Mouse (Mus musculus) neural tube, embryonic 13.5 days (tissue): ENCODE results near the gene Nudt7. TPM values are rescaled to one million over a fixed set of nuclear protein-coding genes. Genes with fewer than 3 reads are reported as not detected.
A peak's percentile ranks its signal among the peaks of the same experiment; 100 is the strongest.

ENCODE experiments used
- ATAC-seq: fragments of 200-750 bp; cut with Nextera tagmentation; 2 replicates; pipeline ENCODE4 v1.8.0; 2017; ENCODE audit warnings: low read depth, mild to moderate bottlenecking, moderate TSS enrichment, moderate library complexity
- H3K27ac ChIP-seq: fragments of 300-500 bp; sonication (generic); replicated peaks from 2 replicates; pipeline ENCODE4 v1.5.1; 2015; ENCODE audit warnings: moderate library complexity, mild to moderate bottlenecking, inconsistent platforms
- H3K27me3 ChIP-seq: fragments of 300-500 bp; sonication (generic); 2 replicates; pipeline ENCODE4 v1.6.1; 2015; ENCODE audit warnings: mild to moderate bottlenecking, inconsistent platforms
- H3K36me3 ChIP-seq: fragments of 300-500 bp; sonication (generic); 2 replicates; pipeline ENCODE4 v1.6.1; 2015; ENCODE audit warnings: mild to moderate bottlenecking, inconsistent platforms
- H3K4me1 ChIP-seq: fragments of 300-500 bp; sonication (generic); replicated peaks from 2 replicates; pipeline ENCODE4 v1.6.1; 2015; ENCODE audit warnings: inconsistent platforms
- H3K4me2 ChIP-seq: fragments of 300-500 bp; sonication (generic); 2 replicates; pipeline ENCODE4 v1.6.1; 2015; ENCODE audit warnings: inconsistent platforms, mild to moderate bottlenecking, moderate library complexity
- H3K4me3 ChIP-seq: fragments of 300-500 bp; sonication (generic); 2 replicates; pipeline ENCODE4 v1.5.1; 2015; ENCODE audit warnings: mild to moderate bottlenecking, inconsistent platforms
- H3K9ac ChIP-seq: fragments of 300-500 bp; sonication (generic); 2 replicates; pipeline ENCODE4 v1.6.1; 2015; ENCODE audit warnings: moderate library complexity, mild to moderate bottlenecking, inconsistent platforms
- H3K9me3 ChIP-seq: fragments of 300-500 bp; sonication (generic); 2 replicates; pipeline ENCODE4 v1.6.1; 2016; ENCODE audit warnings: inconsistent platforms
- WGBS: fragments of 180-500 bp; shearing (Covaris S2); methylation state at CpG from one replicate; pipeline ENCODE4 v1.1.7; 2015; 5-methylcytosine and 5-hydroxymethylcytosine counted together
- polyA plus RNA-seq: library from polyadenylated mRNA; unstranded; fragments of >200 nt; fragmentation: Nextera tagmentation; extraction: Ambion mirVana; gene quantifications from 2 replicates; pipeline ENCODE4 v1.2.1, GENCODE M21; 2015

The Nudt7 gene
- polyA plus RNA-seq, 1 experiment from 2014 or later = 8.9 TPM

GRCm38 (mm10) chr8:114121781-114122180 is 11.6 kb upstream of the Nudt7 start:
- no peak overlapping the region for H3K9ac ChIP-seq
- H3K4me3 ChIP-seq = no peak overlapping the region
- H3K4me1 ChIP-seq = no peaks in the 10 kb centered on the region
- H3K4me2 ChIP-seq = no peak overlapping the region
- WGBS = 78% methylated on average over 1 of the region's 1 CpGs
- ATAC-seq = no peak
- H3K27me3 ChIP-seq = no peaks in the 10 kb centered on the region
- H3K27ac ChIP-seq = no peak overlapping the region
- H3K36me3 ChIP-seq = no peaks in the 10 kb centered on the region
- no peaks in the 10 kb centered on the region for H3K9me3 ChIP-seq

GRCm38 (mm10) chr8:114123611-114124010 is 9.7 kb upstream of the Nudt7 start:
- Histone ChIP-seq H3K36me3 (no peaks in the 10 kb centered on the region), H3K27me3 (no peaks in the 10 kb centered on the region), H3K4me3 (no peak overlapping the region), H3K27ac (no peak overlapping the region), H3K9me3 (no peaks in the 10 kb centered on the region), H3K4me2 (no peak overlapping the region), H3K4me1 (no peaks in the 10 kb centered on the region), H3K9ac (no peak overlapping the region)
- no peak for ATAC-seq
- 85% methylated on average over 3 of the region's 3 CpGs for WGBS

- Histone ChIP-seq H3K27me3 (no peaks in the 10 kb centered on the region), H3K27ac (no peak overlapping the region), H3K9me3 (no peaks in the 10 kb centered on the region), H3K36me3 (no peaks in the 10 kb centered on the region), H3K4me2 (no peak overlapping the region), H3K4me1 (no peaks in the 10 kb centered on the region), H3K9ac (no peak overlapping the region), H3K4me3 (no peak overlapping the region)
- ATAC-seq = no peak
- 75% methylated on average over 4 of the region's 4 CpGs for WGBS
Measured at GRCm38 (mm10) chr8:114124084-114124750, 9.1 kb upstream of the Nudt7 start.

- Histone ChIP-seq H3K9me3 (no peaks in the 10 kb centered on the region), H3K27me3 (no peaks in the 10 kb centered on the region), H3K9ac (no peak overlapping the region), H3K27ac (no peak overlapping the region), H3K4me1 (peaks cover 13% of the 10 kb centered on the region), H3K4me2 (no peak overlapping the region), H3K36me3 (no peaks in the 10 kb centered on the region), H3K4me3 (no peak overlapping the region)
- 86% methylated on average over 7 of the region's 7 CpGs for WGBS
- ATAC-seq = no peak
Measured at GRCm38 (mm10) chr8:114130838-114131237, 2.5 kb upstream of the Nudt7 start.

GRCm38 (mm10) chr8:114131421-114131820 is 1.9 kb upstream of the Nudt7 start:
- Histone ChIP-seq H3K4me3 (no peak overlapping the region), H3K9ac (no peak overlapping the region), H3K27me3 (no peaks in the 10 kb centered on the region), H3K4me1 (peaks cover 13% of the 10 kb centered on the region), H3K4me2 (no peak overlapping the region), H3K9me3 (no peaks in the 10 kb centered on the region), H3K27ac (no peak overlapping the region), H3K36me3 (no peaks in the 10 kb centered on the region)
- WGBS = 95% methylated on average over 4 of the region's 4 CpGs
- no peak for ATAC-seq

GRCm38 (mm10) chr8:114133050-114133509 is 277 bp upstream of the Nudt7 start:
- H3K9ac ChIP-seq = 0 out of 2 replicates have a peak overlapping the region, but pooled peaks have one; percentile 65
- peaks cover 13% of the 10 kb centered on the region for H3K4me1 ChIP-seq
- H3K36me3 ChIP-seq = no peaks in the 10 kb centered on the region
- WGBS = 33% methylated on average over 14 of the region's 14 CpGs
- H3K4me3 ChIP-seq = peak overlapping the region; percentile 46
- no peaks in the 10 kb centered on the region for H3K9me3 ChIP-seq
- no peak overlapping the region for H3K27ac ChIP-seq
- no peak for ATAC-seq
- H3K4me2 ChIP-seq = peak overlapping the region; percentile 77
- no peaks in the 10 kb centered on the region for H3K27me3 ChIP-seq

GRCm38 (mm10) chr8:114136750-114137149 is 3.4 kb downstream of the Nudt7 start:
- Histone ChIP-seq H3K4me2 (no peak overlapping the region), H3K27ac (no peak overlapping the region), H3K27me3 (no peaks in the 10 kb centered on the region), H3K4me1 (peaks cover 13% of the 10 kb centered on the region), H3K9ac (no peak overlapping the region), H3K36me3 (no peaks in the 10 kb centered on the region), H3K4me3 (no peak overlapping the region), H3K9me3 (no peaks in the 10 kb centered on the region)
- no peak for ATAC-seq
- WGBS = 97% methylated on average over 1 of the region's 1 CpGs

GRCm38 (mm10) chr8:114137181-114137580 is 3.8 kb downstream of the Nudt7 start:
- Histone ChIP-seq H3K4me3 (no peak overlapping the region), H3K27ac (no peak overlapping the region), H3K36me3 (no peaks in the 10 kb centered on the region), H3K9me3 (no peaks in the 10 kb centered on the region), H3K27me3 (no peaks in the 10 kb centered on the region), H3K4me2 (no peak overlapping the region), H3K9ac (no peak overlapping the region), H3K4me1 (peaks cover 13% of the 10 kb centered on the region)
- 78% methylated on average over 5 of the region's 5 CpGs for whole genome bisulfite sequencing
- ATAC-seq = no peak

- WGBS = 67% methylated on average over 2 of the region's 2 CpGs
- no peaks in the 10 kb centered on the region for H3K27me3 ChIP-seq
- H3K4me3 ChIP-seq = no peak overlapping the region
- H3K9me3 ChIP-seq = no peaks in the 10 kb centered on the region
- no peak overlapping the region for H3K27ac ChIP-seq
- no peaks in the 10 kb centered on the region for H3K4me1 ChIP-seq
- no peaks in the 10 kb centered on the region for H3K36me3 ChIP-seq
- no peak for ATAC-seq
- no peak overlapping the region for H3K9ac ChIP-seq
- no peak overlapping the region for H3K4me2 ChIP-seq
Measured at GRCm38 (mm10) chr8:114140437-114140836, 7.1 kb downstream of the Nudt7 start.

GRCm38 (mm10) chr8:114142199-114142598 is 8.8 kb downstream of the Nudt7 start:
- H3K4me1 ChIP-seq = no peaks in the 10 kb centered on the region
- H3K4me2 ChIP-seq = no peak overlapping the region
- no peak overlapping the region for H3K4me3 ChIP-seq
- H3K9me3 ChIP-seq = no peaks in the 10 kb centered on the region
- H3K9ac ChIP-seq = no peak overlapping the region
- H3K36me3 ChIP-seq = no peaks in the 10 kb centered on the region
- no peak for ATAC-seq
- H3K27ac ChIP-seq = no peak overlapping the region
- H3K27me3 ChIP-seq = no peaks in the 10 kb centered on the region

GRCm38 (mm10) chr8:114143645-114144290 is 10.4 kb downstream of the Nudt7 start:
- ATAC-seq = no peak
- H3K4me2 ChIP-seq = no peak overlapping the region
- 85% methylated on average over 4 of the region's 4 CpGs for WGBS

GRCm38 (mm10) chr8:114153311-114154045 is 20.1 kb downstream of the Nudt7 start:
- no peak overlapping the region for H3K9ac ChIP-seq
- no peak overlapping the region for H3K4me2 ChIP-seq
- WGBS = 64% methylated on average over 6 of the region's 6 CpGs
- no peaks in the 10 kb centered on the region for H3K9me3 ChIP-seq
- no peaks in the 10 kb centered on the region for H3K36me3 ChIP-seq
- no peak for ATAC-seq
- no peaks in the 10 kb centered on the region for H3K27me3 ChIP-seq
- H3K4me1 ChIP-seq = peaks cover 8% of the 10 kb centered on the region
- no peak overlapping the region for H3K4me3 ChIP-seq
- H3K27ac ChIP-seq = no peak overlapping the region

More at GRCm38 (mm10) chr8:114143645-114144290, 10.4 kb downstream of the Nudt7 start:
- Histone ChIP-seq H3K4me1 (no peaks in the 10 kb centered on the region), H3K27me3 (no peaks in the 10 kb centered on the region), H3K36me3 (no peaks in the 10 kb centered on the region), H3K9me3 (no peaks in the 10 kb centered on the region), H3K9ac (no peak overlapping the region), H3K27ac (no peak overlapping the region), H3K4me3 (no peak overlapping the region)
